In the genomic region with DNA sequence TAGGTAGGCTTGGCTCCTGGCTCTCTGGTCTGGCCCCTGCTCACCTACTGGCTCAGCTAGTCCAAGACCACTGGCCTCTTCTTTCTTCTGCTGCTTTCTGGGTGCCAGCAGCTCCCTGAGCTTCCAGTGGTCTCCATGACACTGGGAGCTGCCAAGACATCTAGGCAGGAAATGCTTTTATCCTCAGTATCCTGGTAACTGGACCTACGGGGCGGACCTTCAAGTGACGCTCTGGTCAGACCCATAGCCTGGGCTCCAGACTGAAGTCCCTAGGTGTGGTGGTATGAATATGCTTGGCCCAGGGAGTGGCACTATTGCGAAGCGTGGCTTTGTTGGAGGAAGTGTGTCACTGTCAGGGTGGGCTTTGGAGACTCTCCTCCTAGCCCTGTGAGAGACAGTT, we compare ENCODE assay signal across 12 mouse cellular contexts. TPM values are rescaled to one million over a fixed set of nuclear protein-coding genes. Genes with fewer than 3 reads are reported as not detected.
A peak's percentile ranks its signal among the peaks of the same experiment; 100 is the strongest.
DNase-seq lines count a peak whose midpoint lies in the region; ATAC-seq and TF ChIP-seq lines count a peak whose summit lies in the region.
"Had no signal": no experiment of that assay in that cellular context is flagged by ENCODE, and none has a peak within 500 bp of the region (broad histone marks: within the 10 kb centered on the region; RNA-seq: fewer than 3 reads in every experiment).

A gene (minus strand): TSS at position 153 of the 400 bp plus-strand sequence.

- no peak within 1 kb of the TSS for H3K4me2 ChIP-seq in kidney, embryonic 15.5 days
- no peak within 1 kb of the TSS for H3K4me2 ChIP-seq in neural tube, embryonic 13.5 days
- H3K4me2 ChIP-seq in neural tube, embryonic 15.5 days, result no peak within 1 kb of the TSS
- H3K4me2 ChIP-seq: hindbrain, embryonic 15.5 days had no signal

- 0 out of 2 replicates have a peak within 1 kb of the TSS, but pooled peaks have one; percentile 26 for H3K27ac ChIP-seq in kidney, adult 2 months (ENCODE audit: insufficient read depth, low read depth, low read length)
- no peak within 1 kb of the TSS for H3K27ac ChIP-seq in kidney, embryonic 15.5 days
- H3K27ac ChIP-seq in neural tube, embryonic 13.5 days (replicated peaks), result 0 out of 2 replicates have a peak within 1 kb of the TSS, but pooled peaks have one; percentile 1
- no peak within 1 kb of the TSS for H3K27ac ChIP-seq in neural tube, embryonic 15.5 days (replicated peaks)
- H3K27ac ChIP-seq: hindbrain, embryonic 15.5 days; left cerebral cortex, adult 2 months had no signal

- H3K9ac ChIP-seq in kidney, embryonic 15.5 days, result no peak within 1 kb of the TSS
- no peak within 1 kb of the TSS for H3K9ac ChIP-seq in neural tube, embryonic 13.5 days
- no peak within 1 kb of the TSS for H3K9ac ChIP-seq in neural tube, embryonic 15.5 days (replicated peaks)
- H3K9ac ChIP-seq: hindbrain, embryonic 15.5 days had no signal

- no peaks in the 10 kb centered on the region for H3K27me3 ChIP-seq in kidney, adult 2 months (replicated peaks; ENCODE audit: control insufficient read depth, insufficient read depth, low read length)
- H3K27me3 ChIP-seq in kidney, embryonic 15.5 days, result peaks cover 7% of the 10 kb centered on the region; the same call in 1 of the 2 replicates
- H3K27me3 ChIP-seq in neural tube, embryonic 13.5 days, result peaks cover 14% of the 10 kb centered on the region
- peaks cover 5% of the 10 kb centered on the region; the same call in 1 of the 2 replicates for H3K27me3 ChIP-seq in neural tube, embryonic 15.5 days (replicated peaks)
- H3K27me3 ChIP-seq in erythroblast, embryonic 14.5 days (ENCODE audit: control insufficient read depth), result peaks cover 8% of the 10 kb centered on the region
- H3K27me3 ChIP-seq: hindbrain, embryonic 15.5 days had no signal

- no peaks in the 10 kb centered on the region for H3K9me3 ChIP-seq in kidney, embryonic 15.5 days (replicated peaks)
- H3K9me3 ChIP-seq in neural tube, embryonic 13.5 days, result no peaks in the 10 kb centered on the region
- no peaks in the 10 kb centered on the region for H3K9me3 ChIP-seq in neural tube, embryonic 15.5 days (replicated peaks)
- H3K9me3 ChIP-seq in erythroblast, embryonic 14.5 days (ENCODE audit: control insufficient read depth, low read length), result no peaks in the 10 kb centered on the region
- H3K9me3 ChIP-seq: hindbrain, embryonic 15.5 days; megakaryocyte, embryonic 14.5 days had no signal

- TF ChIP-seq POLR2A in kidney, adult 2 months (IDR thresholded peaks at IDR 0.05; ENCODE audit: low read depth, low read length), result no peak

- no peak for ATAC-seq in kidney, embryonic 15.5 days (replicated peaks; ENCODE audit: low FRiP score)
- ATAC-seq in neural tube, embryonic 13.5 days (ENCODE audit: low read depth), result no peak
- no peak for ATAC-seq in neural tube, embryonic 15.5 days (ENCODE audit: low FRiP score)

- TF ChIP-seq CTCF in kidney, adult 2 months (conservative IDR thresholded peaks at IDR 0.05; ENCODE audit: insufficient read depth, insufficient read length, low read depth, low read length), result no peak

- H3K36me3 ChIP-seq in kidney, adult 2 months (ENCODE audit: control insufficient read depth, insufficient read depth, low read length), result no peaks in the 10 kb centered on the region
- no peaks in the 10 kb centered on the region for H3K36me3 ChIP-seq in kidney, embryonic 15.5 days
- no peaks in the 10 kb centered on the region for H3K36me3 ChIP-seq in neural tube, embryonic 13.5 days
- no peaks in the 10 kb centered on the region for H3K36me3 ChIP-seq in neural tube, embryonic 15.5 days
- H3K36me3 ChIP-seq in erythroblast, embryonic 14.5 days (ENCODE audit: control insufficient read depth), result peaks cover 44% of the 10 kb centered on the region
- H3K36me3 ChIP-seq: hindbrain, embryonic 15.5 days had no signal

- H3K4me1 ChIP-seq in kidney, adult 2 months (ENCODE audit: control insufficient read depth, insufficient read depth, low read length), result no peaks in the 10 kb centered on the region; the same call in 1 of the 2 replicates
- H3K4me1 ChIP-seq in kidney, embryonic 15.5 days, result peaks cover 46% of the 10 kb centered on the region
- H3K4me1 ChIP-seq in neural tube, embryonic 13.5 days (replicated peaks), result peaks cover 50% of the 10 kb centered on the region
- H3K4me1 ChIP-seq in neural tube, embryonic 15.5 days, result peaks cover 31% of the 10 kb centered on the region
- peaks cover 69% of the 10 kb centered on the region for H3K4me1 ChIP-seq in erythroblast, embryonic 14.5 days (ENCODE audit: control insufficient read depth)

- no peak within 1 kb of the TSS for H3K4me3 ChIP-seq in kidney, adult 2 months (ENCODE audit: insufficient read depth, low read depth, low read length)
- no peak within 1 kb of the TSS for H3K4me3 ChIP-seq in kidney, embryonic 15.5 days (replicated peaks)
- H3K4me3 ChIP-seq in neural tube, embryonic 13.5 days, result no peak within 1 kb of the TSS
- no peak within 1 kb of the TSS for H3K4me3 ChIP-seq in neural tube, embryonic 15.5 days (replicated peaks)
- H3K4me3 ChIP-seq in erythroblast, embryonic 14.5 days (replicated peaks), result peak within 1 kb of the TSS; percentile 81
- H3K4me3 ChIP-seq: hindbrain, embryonic 15.5 days; left cerebral cortex, adult 2 months; megakaryocyte, embryonic 14.5 days had no signal

- DNase-seq in kidney, adult 2 months, result peak; percentile 52
- DNase-seq in ovary, postnatal 36 days (ENCODE audit: low spot score), result no peak
- no peak for DNase-seq in B cell, adult 2 months
- DNase-seq: cerebellum, adult 11 months had no signal

- 67% methylated on average over 5 of the region's 5 CpGs for WGBS in kidney, adult 2 months
- WGBS in kidney, embryonic 15.5 days, result 75% methylated on average over 5 of the region's 5 CpGs
- WGBS in neural tube, embryonic 13.5 days, result 91% methylated on average over 5 of the region's 5 CpGs
- 85% methylated on average over 5 of the region's 5 CpGs for WGBS in neural tube, embryonic 15.5 days

RNA-seq across cellular contexts. Expression of the gene that starts here (rescaled TPM):
- 1.3 and 1.4 TPM in 2 replicates for polyA plus RNA-seq in kidney, adult 2 months (2012; rRNA removed)
- 0.30 and 1.0 TPM in 2 replicates for polyA plus RNA-seq in kidney, embryonic 15.5 days (2015; fragmentation: Nextera tagmentation; extraction: Ambion mirVana)
- polyA plus RNA-seq in neural tube, embryonic 13.5 days (2015; fragmentation: Nextera tagmentation; extraction: Ambion mirVana), result 1.4 and 3.0 TPM in 2 replicates
- polyA plus RNA-seq in neural tube, embryonic 15.5 days (2015; fragmentation: Nextera tagmentation; extraction: Ambion mirVana), result 2.3 TPM in 2 replicates
- polyA plus RNA-seq in erythroblast, embryonic 14.5 days (2012), result 5.9 and 7.9 TPM in 2 replicates
- polyA plus RNA-seq: small intestine, adult 2 months had no signal

Comparison
In these comparisons a context has a peak if more than half of its experiments do, and no peak if none do; other contexts are left out.
1. H3K27ac ChIP-seq: peak in kidney, adult 2 months (single experiment) and neural tube, embryonic 13.5 days (single experiment); none in kidney, embryonic 15.5 days (single experiment) and neural tube, embryonic 15.5 days (single experiment).